In genomic region chr7:141215101-141215879, GRCm38 (mm10) we compare ENCODE assay signal across 8 mouse cellular contexts. TPM values are rescaled to one million over a fixed set of nuclear protein-coding genes. Genes with fewer than 3 reads are reported as not detected.
DNase-seq lines count a peak whose midpoint lies in the region; ATAC-seq and TF ChIP-seq lines count a peak whose summit lies in the region.

Gene Rassf7 (plus strand): TSS chr7:141215860.

- peak; percentile 96 for DNase-seq in c-Kit-positive CD71-positive TER-119-positive erythroid progenitor cells, embryonic 14.5 days (ENCODE audit: low spot score)
- peak; percentile 89 for DNase-seq in heart, postnatal 0 days (ENCODE audit: low spot score)
- peak; percentile 95 to 98 for DNase-seq in kidney, postnatal 4 days
- DNase-seq in liver, postnatal 0 days: peak; percentile 97
- peak; percentile 97 for DNase-seq in testis, postnatal 14 days (ENCODE audit: low spot score)

- H3K4me2 ChIP-seq in forebrain, embryonic 12.5 days: peak within 1 kb of the TSS; percentile 96
- peak within 1 kb of the TSS; percentile 90 for H3K4me2 ChIP-seq in heart, postnatal 0 days (ENCODE audit: low read depth, low read length)
- H3K4me2 ChIP-seq in liver, postnatal 0 days (ENCODE audit: low read depth, low read length): peak within 1 kb of the TSS; percentile 99
- peak within 1 kb of the TSS; percentile 96 for H3K4me2 ChIP-seq in neural tube, embryonic 15.5 days

- peak; percentile 97 for ATAC-seq in forebrain, embryonic 12.5 days (ENCODE audit: low FRiP score)
- peak; percentile 92 for ATAC-seq in heart, postnatal 0 days (ENCODE audit: insufficient read depth, low read depth)
- peak; percentile 91 for ATAC-seq in liver, postnatal 0 days
- ATAC-seq in neural tube, embryonic 15.5 days (ENCODE audit: low FRiP score): peak; percentile 96

- peak within 1 kb of the TSS; percentile 92 for H3K4me3 ChIP-seq in E14TG2a.4 (replicated peaks; ENCODE audit: low read length)
- peak within 1 kb of the TSS; percentile 69 for H3K4me3 ChIP-seq in forebrain, embryonic 12.5 days (replicated peaks)
- H3K4me3 ChIP-seq in heart, postnatal 0 days (ENCODE audit: low read depth, low read length): peak within 1 kb of the TSS; percentile 56
- H3K4me3 ChIP-seq in liver, postnatal 0 days (ENCODE audit: low read depth, low read length): peak within 1 kb of the TSS; percentile 70
- H3K4me3 ChIP-seq in neural tube, embryonic 15.5 days (replicated peaks): peak within 1 kb of the TSS; percentile 68

- H3K27me3 ChIP-seq in E14TG2a.4 (ENCODE audit: insufficient read depth, low read length): no peaks in the 10 kb centered on the region
- H3K27me3 ChIP-seq in forebrain, embryonic 12.5 days: no peaks in the 10 kb centered on the region
- no peaks in the 10 kb centered on the region for H3K27me3 ChIP-seq in heart, postnatal 0 days (ENCODE audit: control insufficient read depth, insufficient read depth, low read length)
- H3K27me3 ChIP-seq in liver, postnatal 0 days (ENCODE audit: insufficient read depth, low read length): no peaks in the 10 kb centered on the region
- H3K27me3 ChIP-seq in neural tube, embryonic 15.5 days (replicated peaks): no peaks in the 10 kb centered on the region

- peaks cover 49% of the 10 kb centered on the region for H3K36me3 ChIP-seq in E14TG2a.4 (ENCODE audit: insufficient read depth, low read length)
- H3K36me3 ChIP-seq in forebrain, embryonic 12.5 days (replicated peaks): peaks cover 25% of the 10 kb centered on the region
- H3K36me3 ChIP-seq in heart, postnatal 0 days (replicated peaks; ENCODE audit: control insufficient read depth, insufficient read depth, low read length): no peaks in the 10 kb centered on the region
- H3K36me3 ChIP-seq in liver, postnatal 0 days (replicated peaks; ENCODE audit: insufficient read depth, low read length): peaks cover 4% of the 10 kb centered on the region; the same call in 1 of the 2 replicates
- 0 out of 2 replicates have a peak, but pooled peaks cover 4% of the 10 kb centered on the region for H3K36me3 ChIP-seq in neural tube, embryonic 15.5 days

- H3K9ac ChIP-seq in forebrain, embryonic 12.5 days: peak within 1 kb of the TSS; percentile 75
- peak within 1 kb of the TSS; percentile 49; the same call in 1 of the 2 replicates for H3K9ac ChIP-seq in heart, postnatal 0 days (replicated peaks; ENCODE audit: low read depth, low read length)
- peak within 1 kb of the TSS; percentile 75 for H3K9ac ChIP-seq in liver, postnatal 0 days (replicated peaks)
- peak within 1 kb of the TSS; percentile 54 for H3K9ac ChIP-seq in neural tube, embryonic 15.5 days (replicated peaks)

- peaks cover 83% of the 10 kb centered on the region for H3K4me1 ChIP-seq in E14TG2a.4 (replicated peaks; ENCODE audit: low read depth, low read length)
- H3K4me1 ChIP-seq in forebrain, embryonic 12.5 days: peaks cover 27% of the 10 kb centered on the region
- H3K4me1 ChIP-seq in heart, postnatal 0 days (ENCODE audit: control insufficient read depth, insufficient read depth): peaks cover 12% of the 10 kb centered on the region; the same call in 1 of the 2 replicates
- peaks cover 48% of the 10 kb centered on the region for H3K4me1 ChIP-seq in liver, postnatal 0 days (ENCODE audit: insufficient read depth)
- H3K4me1 ChIP-seq in neural tube, embryonic 15.5 days: peaks cover 24% of the 10 kb centered on the region

- under 1% methylated on average over 41 of the region's 41 CpGs for WGBS in forebrain, embryonic 12.5 days
- 1% methylated on average over 41 of the region's 41 CpGs for WGBS in heart, postnatal 0 days
- 3% methylated on average over 40 of the region's 41 CpGs for WGBS in liver, postnatal 0 days (ENCODE audit: insufficient replicate concordance)
- WGBS in neural tube, embryonic 15.5 days: under 1% methylated on average over 41 of the region's 41 CpGs

- TF ChIP-seq CTCF in E14TG2a.4 (conservative IDR thresholded peaks at IDR 0.05; ENCODE audit: low read length): no peak
- no peak for TF ChIP-seq CTCF in heart, postnatal 0 days (IDR thresholded peaks at IDR 0.05; ENCODE audit: low read depth)
- TF ChIP-seq CTCF in liver, postnatal 0 days (IDR thresholded peaks at IDR 0.05; ENCODE audit: low read depth): no peak

- no peak for TF ChIP-seq EP300 in heart, postnatal 0 days (IDR thresholded peaks at IDR 0.05; ENCODE audit: low read depth)
- no peak for TF ChIP-seq EP300 in liver, postnatal 0 days (IDR thresholded peaks at IDR 0.05; ENCODE audit: low read depth)

- peak within 1 kb of the TSS; percentile 95 for H3K27ac ChIP-seq in forebrain, embryonic 12.5 days
- peak within 1 kb of the TSS; percentile 52; the same call in 1 of the 2 replicates for H3K27ac ChIP-seq in heart, postnatal 0 days (ENCODE audit: low read depth)
- H3K27ac ChIP-seq in liver, postnatal 0 days (ENCODE audit: low read depth): peak within 1 kb of the TSS; percentile 93
- H3K27ac ChIP-seq in neural tube, embryonic 15.5 days (replicated peaks): peak within 1 kb of the TSS; percentile 77

- H3K9me3 ChIP-seq in E14TG2a.4 (ENCODE audit: low read length): no peaks in the 10 kb centered on the region
- no peaks in the 10 kb centered on the region for H3K9me3 ChIP-seq in forebrain, embryonic 12.5 days
- H3K9me3 ChIP-seq in heart, postnatal 0 days (replicated peaks; ENCODE audit: control insufficient read depth, low read length): no peaks in the 10 kb centered on the region
- no peaks in the 10 kb centered on the region for H3K9me3 ChIP-seq in liver, postnatal 0 days (ENCODE audit: low read length)
- H3K9me3 ChIP-seq in neural tube, embryonic 15.5 days (replicated peaks): no peaks in the 10 kb centered on the region

RNA-seq across cellular contexts. Expression of gene Rassf7, which starts in this region (rescaled TPM):
- polyA plus RNA-seq in forebrain, embryonic 12.5 days (2016; fragmentation: Nextera tagmentation; extraction: Ambion mirVana): 35.4 and 38.5 TPM in 2 replicates
- 6.7 and 43.2 TPM in 2 replicates for total RNA-seq in heart, postnatal 0 days (2014; rRNA removed; ENCODE audit: low replicate concordance)
- 5.8 and 7.1 TPM in 2 replicates for polyA plus RNA-seq in heart, postnatal 0 days (2015; fragmentation: Nextera tagmentation; extraction: Ambion mirVana)
- polyA plus RNA-seq in liver, postnatal 0 days (2015; fragmentation: Nextera tagmentation; extraction: Ambion mirVana): 24.9 and 27.3 TPM in 2 replicates
- polyA plus RNA-seq in neural tube, embryonic 15.5 days (2015; fragmentation: Nextera tagmentation; extraction: Ambion mirVana): 24.1 and 28.1 TPM in 2 replicates

Comparison
In these comparisons a context has a peak if more than half of its experiments do, and no peak if none do; other contexts are left out.
1. Peak in every context shown above with its lines: DNase-seq, ATAC-seq, H3K4me3 ChIP-seq and H3K27ac ChIP-seq.